In genomic region chr7:27227276-27227675, GRCm38 (mm10) we compare ENCODE assay signal across 8 mouse cellular contexts. TPM values are rescaled to one million over a fixed set of nuclear protein-coding genes. Genes with fewer than 3 reads are reported as not detected.
DNase-seq lines count a peak whose midpoint lies in the region; ATAC-seq lines count a peak whose summit lies in the region.

No protein-coding gene starts in this region.

- H3K27me3 ChIP-seq in kidney, embryonic 15.5 days, result no peaks in the 10 kb centered on the region
- no peaks in the 10 kb centered on the region for H3K27me3 ChIP-seq in embryonic facial prominence, embryonic 10.5 days (replicated peaks; ENCODE audit: low read depth, poor library complexity, severe bottlenecking)
- H3K27me3 ChIP-seq in hindbrain, embryonic 14.5 days (ENCODE audit: control insufficient read depth, insufficient read depth, low read length), result no peaks in the 10 kb centered on the region
- H3K27me3 ChIP-seq in midbrain, embryonic 15.5 days (replicated peaks), result no peaks in the 10 kb centered on the region

- DNase-seq in kidney, postnatal 36 days, result no peak
- DNase-seq in embryonic facial prominence, embryonic 10.5 days (ENCODE audit: low spot score), result no peak
- no peak for DNase-seq in hindbrain, embryonic 14.5 days (ENCODE audit: low spot score)
- no peak for DNase-seq in T-cell, adult 2 months (ENCODE audit: low spot score)
- DNase-seq in thymus, postnatal 14 days, result no peak
- DNase-seq in ovary, adult 18-20 months (ENCODE audit: low spot score), result no peak

- peak overlapping the region; percentile 90 for H3K4me3 ChIP-seq in kidney, embryonic 15.5 days (replicated peaks)
- peak overlapping the region; percentile 69 for H3K4me3 ChIP-seq in embryonic facial prominence, embryonic 10.5 days
- peak overlapping the region; percentile 54 for H3K4me3 ChIP-seq in hindbrain, embryonic 14.5 days (replicated peaks; ENCODE audit: low read length)
- H3K4me3 ChIP-seq in midbrain, embryonic 15.5 days, result peak overlapping the region; percentile 87

- H3K9ac ChIP-seq in kidney, embryonic 15.5 days, result peak overlapping the region; percentile 80
- peak overlapping the region; percentile 71 for H3K9ac ChIP-seq in hindbrain, embryonic 14.5 days
- H3K9ac ChIP-seq in midbrain, embryonic 15.5 days, result peak overlapping the region; percentile 88

- no peak for ATAC-seq in kidney, embryonic 15.5 days (replicated peaks; ENCODE audit: low FRiP score)
- no peak for ATAC-seq in hindbrain, embryonic 14.5 days (ENCODE audit: low FRiP score)
- ATAC-seq in midbrain, embryonic 15.5 days (replicated peaks), result no peak

- H3K9me3 ChIP-seq in kidney, embryonic 15.5 days (replicated peaks), result no peaks in the 10 kb centered on the region
- H3K9me3 ChIP-seq in embryonic facial prominence, embryonic 10.5 days, result no peaks in the 10 kb centered on the region
- H3K9me3 ChIP-seq in hindbrain, embryonic 14.5 days (ENCODE audit: control insufficient read depth, low read length), result no peaks in the 10 kb centered on the region
- H3K9me3 ChIP-seq in midbrain, embryonic 15.5 days, result no peaks in the 10 kb centered on the region

- peaks cover 51% of the 10 kb centered on the region for H3K4me1 ChIP-seq in kidney, embryonic 15.5 days
- H3K4me1 ChIP-seq in embryonic facial prominence, embryonic 10.5 days, result peaks cover 56% of the 10 kb centered on the region
- peaks cover 45% of the 10 kb centered on the region for H3K4me1 ChIP-seq in hindbrain, embryonic 14.5 days (replicated peaks; ENCODE audit: control insufficient read depth, insufficient read depth, low read length)
- peaks cover 51% of the 10 kb centered on the region for H3K4me1 ChIP-seq in midbrain, embryonic 15.5 days

- H3K4me2 ChIP-seq in kidney, embryonic 15.5 days, result peak overlapping the region; percentile 87
- H3K4me2 ChIP-seq in hindbrain, embryonic 14.5 days (replicated peaks), result peak overlapping the region; percentile 92
- H3K4me2 ChIP-seq in midbrain, embryonic 15.5 days, result peak overlapping the region; percentile 86

- WGBS in kidney, embryonic 15.5 days, result 30% methylated on average over 9 of the region's 9 CpGs
- WGBS in embryonic facial prominence, embryonic 10.5 days, result 37% methylated on average over 9 of the region's 9 CpGs
- 35% methylated on average over 9 of the region's 9 CpGs for WGBS in hindbrain, embryonic 14.5 days
- WGBS in midbrain, embryonic 15.5 days, result 30% methylated on average over 9 of the region's 9 CpGs

- H3K27ac ChIP-seq in kidney, embryonic 15.5 days, result no peak overlapping the region
- peak overlapping the region; percentile 91; the same call in 1 of the 2 replicates for H3K27ac ChIP-seq in embryonic facial prominence, embryonic 10.5 days (replicated peaks)
- H3K27ac ChIP-seq in hindbrain, embryonic 14.5 days, result no peak overlapping the region
- H3K27ac ChIP-seq in midbrain, embryonic 15.5 days, result no peak overlapping the region

- H3K36me3 ChIP-seq in kidney, embryonic 15.5 days, result 0 out of 2 replicates have a peak, but pooled peaks cover 4% of the 10 kb centered on the region
- peaks cover 16% of the 10 kb centered on the region for H3K36me3 ChIP-seq in embryonic facial prominence, embryonic 10.5 days (replicated peaks)
- H3K36me3 ChIP-seq in hindbrain, embryonic 14.5 days (replicated peaks; ENCODE audit: control insufficient read depth, insufficient read depth), result peaks cover 6% of the 10 kb centered on the region; the same call in 1 of the 2 replicates
- no peaks in the 10 kb centered on the region for H3K36me3 ChIP-seq in midbrain, embryonic 15.5 days (replicated peaks)

RNA-seq across cellular contexts. Expression of gene Itpkc, which starts 1.2 kb away (rescaled TPM):
- polyA plus RNA-seq in kidney, embryonic 15.5 days (2015; fragmentation: Nextera tagmentation; extraction: Ambion mirVana), result 4.4 and 5.2 TPM in 2 replicates
- polyA plus RNA-seq in embryonic facial prominence, embryonic 10.5 days (2016; fragmentation: Nextera tagmentation; extraction: Ambion mirVana), result 5.1 and 5.6 TPM in 2 replicates
- 6.5 and 8.7 TPM in 2 replicates for polyA plus RNA-seq in hindbrain, embryonic 14.5 days (2014; fragmentation: Nextera tagmentation; extraction: Ambion mirVana)
- 8.5 and 8.7 TPM in 2 replicates for polyA plus RNA-seq in midbrain, embryonic 15.5 days (2015; fragmentation: Nextera tagmentation; extraction: Ambion mirVana)

RNA-seq across cellular contexts. Expression of gene Coq8b, which starts 5.5 kb away (rescaled TPM):
- 20.9 and 23.1 TPM in 2 replicates for polyA plus RNA-seq in kidney, embryonic 15.5 days (2015; fragmentation: Nextera tagmentation; extraction: Ambion mirVana)
- polyA plus RNA-seq in embryonic facial prominence, embryonic 10.5 days (2016; fragmentation: Nextera tagmentation; extraction: Ambion mirVana), result 18.4 and 18.7 TPM in 2 replicates
- polyA plus RNA-seq in hindbrain, embryonic 14.5 days (2014; fragmentation: Nextera tagmentation; extraction: Ambion mirVana), result 17.4 and 17.8 TPM in 2 replicates
- 26.9 and 27.9 TPM in 2 replicates for polyA plus RNA-seq in midbrain, embryonic 15.5 days (2015; fragmentation: Nextera tagmentation; extraction: Ambion mirVana)

RNA-seq across cellular contexts. Expression of gene Numbl, which starts 31.0 kb away (rescaled TPM):
- 15.3 and 18.5 TPM in 2 replicates for polyA plus RNA-seq in kidney, embryonic 15.5 days (2015; fragmentation: Nextera tagmentation; extraction: Ambion mirVana)
- polyA plus RNA-seq in embryonic facial prominence, embryonic 10.5 days (2016; fragmentation: Nextera tagmentation; extraction: Ambion mirVana), result 14.8 and 15.0 TPM in 2 replicates
- polyA plus RNA-seq in hindbrain, embryonic 14.5 days (2014; fragmentation: Nextera tagmentation; extraction: Ambion mirVana), result 36.2 and 39.2 TPM in 2 replicates
- 58.7 and 66.3 TPM in 2 replicates for polyA plus RNA-seq in midbrain, embryonic 15.5 days (2015; fragmentation: Nextera tagmentation; extraction: Ambion mirVana)

RNA-seq across cellular contexts. Expression of gene Snrpa, which starts 31.2 kb away (rescaled TPM):
- polyA plus RNA-seq in kidney, embryonic 15.5 days (2015; fragmentation: Nextera tagmentation; extraction: Ambion mirVana), result 264 and 278 TPM in 2 replicates
- polyA plus RNA-seq in embryonic facial prominence, embryonic 10.5 days (2016; fragmentation: Nextera tagmentation; extraction: Ambion mirVana), result 415 and 427 TPM in 2 replicates
- 192 and 195 TPM in 2 replicates for polyA plus RNA-seq in hindbrain, embryonic 14.5 days (2014; fragmentation: Nextera tagmentation; extraction: Ambion mirVana)
- polyA plus RNA-seq in midbrain, embryonic 15.5 days (2015; fragmentation: Nextera tagmentation; extraction: Ambion mirVana), result 204 and 215 TPM in 2 replicates

RNA-seq across cellular contexts. Expression of gene BC024978, which starts 31.7 kb away (rescaled TPM):
- 3.9 and 4.2 TPM in 2 replicates for polyA plus RNA-seq in kidney, embryonic 15.5 days (2015; fragmentation: Nextera tagmentation; extraction: Ambion mirVana)
- 4.3 and 4.7 TPM in 2 replicates for polyA plus RNA-seq in embryonic facial prominence, embryonic 10.5 days (2016; fragmentation: Nextera tagmentation; extraction: Ambion mirVana)
- polyA plus RNA-seq in hindbrain, embryonic 14.5 days (2014; fragmentation: Nextera tagmentation; extraction: Ambion mirVana), result 3.4 and 3.5 TPM in 2 replicates
- 3.7 and 3.9 TPM in 2 replicates for polyA plus RNA-seq in midbrain, embryonic 15.5 days (2015; fragmentation: Nextera tagmentation; extraction: Ambion mirVana)
